Mouse (Mus musculus) right cerebral cortex, postnatal 10 days (tissue): ENCODE measurements at regions not wholly inside any gene's neighbourhood (a gene's known extent, or its start where the extent isn't known, plus 50 kb on each side); places are given as distances from the start of the nearest gene placed in this dataset.

Source experiments
- DNase-seq, 2 experiments: peaks; one replicate each; pipeline ENCODE4 v3.0.0; 2021; ENCODE audit warnings: low spot score in 2 of 2

DNA sequence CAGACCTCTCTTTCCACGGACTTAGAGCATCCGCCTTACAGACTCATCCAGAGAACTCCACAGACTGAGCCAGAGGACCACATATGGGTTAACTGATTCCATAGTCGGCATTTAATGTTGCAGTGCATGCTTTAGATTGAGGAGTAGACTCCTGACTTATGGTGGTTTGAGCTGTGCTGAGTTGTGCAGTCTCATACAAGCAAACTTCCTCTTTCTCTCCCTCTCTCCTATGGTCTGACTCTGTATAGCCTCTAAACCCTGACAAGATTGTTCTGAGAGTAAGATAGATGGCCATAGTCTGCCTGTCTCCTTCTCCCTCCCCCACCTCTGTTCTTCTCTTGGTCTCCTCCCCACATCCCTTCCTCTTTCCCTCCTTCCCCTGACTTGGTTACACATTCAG, 616.0 kb downstream of the Ryr2 start:
- DNase-seq = no peak

DNA sequence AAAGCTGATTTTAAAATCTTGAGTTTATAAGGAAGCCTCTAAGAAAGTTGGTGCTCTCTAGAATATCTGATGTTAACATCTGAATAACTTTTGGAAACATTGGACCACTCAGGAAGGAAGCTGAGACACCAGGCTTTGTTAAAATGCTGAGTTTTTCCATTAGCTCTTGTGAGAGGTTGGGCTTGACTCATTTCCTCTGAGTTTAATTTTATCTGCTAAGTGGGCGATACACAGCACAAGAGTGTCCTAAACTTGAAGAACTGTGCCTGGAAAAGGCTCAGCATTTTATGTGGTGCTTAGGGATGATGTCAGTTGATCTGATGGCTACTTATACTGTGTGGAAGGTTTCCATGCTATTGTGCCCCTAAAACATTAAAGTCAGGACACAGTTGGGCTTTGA, 623.6 kb downstream of the Ryr2 start:
- no peak for DNase-seq

DNA sequence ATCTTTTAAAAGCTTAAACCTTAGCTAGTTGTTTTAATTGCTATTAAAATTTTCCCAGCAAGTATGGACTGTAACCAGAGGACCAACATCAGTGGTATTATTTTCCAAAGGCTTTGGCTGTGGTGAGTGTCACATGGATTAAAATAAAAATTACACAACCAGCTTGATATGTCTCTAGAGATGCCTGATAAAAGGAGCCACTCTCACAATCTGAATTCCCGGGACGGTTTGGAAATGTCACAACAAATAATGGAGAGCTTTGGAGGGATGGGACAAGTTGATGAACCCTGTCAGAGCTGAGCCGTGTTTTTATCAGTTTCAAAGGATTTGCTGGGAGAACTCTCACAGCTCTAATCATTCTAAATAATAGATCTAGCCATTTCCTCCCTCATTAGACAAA, 624.0 kb downstream of the Ryr2 start:
- DNase-seq = no peak

DNA sequence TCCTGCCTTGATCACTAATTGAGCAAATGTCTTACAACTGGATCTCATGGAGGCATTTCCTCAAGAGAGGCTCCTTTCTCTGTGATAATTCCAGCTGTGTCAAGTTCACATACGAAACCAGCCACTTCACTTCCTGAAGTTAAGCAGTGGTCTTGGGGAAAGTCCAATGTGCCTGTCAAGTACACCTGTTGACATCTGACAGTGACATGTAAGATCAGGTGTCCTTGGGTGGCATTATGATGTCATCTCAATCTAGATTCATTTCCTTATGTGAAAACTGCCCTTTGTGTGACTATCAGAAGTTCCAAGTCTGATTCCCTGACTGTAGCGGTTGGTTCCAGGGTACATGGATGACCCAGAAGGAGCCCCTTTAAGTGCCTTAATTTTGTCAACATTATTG, 646.5 kb downstream of the Ryr2 start:
- no peak for DNase-seq

DNA sequence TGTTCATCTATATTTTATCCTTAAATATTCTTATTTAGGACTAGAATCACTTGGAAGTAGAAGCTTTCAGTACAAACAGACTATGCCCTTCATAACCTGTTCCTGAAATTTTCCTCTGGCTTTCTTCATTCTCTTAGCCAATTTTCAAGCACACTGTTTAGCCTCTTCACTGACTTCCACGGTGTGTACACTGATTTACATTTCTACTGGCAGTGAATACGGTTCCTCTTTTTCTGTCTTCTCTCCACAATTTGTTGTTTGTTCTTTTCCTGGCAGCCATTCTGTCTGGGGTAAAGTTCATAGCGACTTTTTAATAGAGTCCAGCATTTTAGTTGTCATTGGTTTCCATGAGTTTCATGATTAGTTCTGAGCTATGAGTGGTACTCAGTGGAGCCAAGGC, 651.6 kb downstream of the Ryr2 start:
- no peak for DNase-seq

DNA sequence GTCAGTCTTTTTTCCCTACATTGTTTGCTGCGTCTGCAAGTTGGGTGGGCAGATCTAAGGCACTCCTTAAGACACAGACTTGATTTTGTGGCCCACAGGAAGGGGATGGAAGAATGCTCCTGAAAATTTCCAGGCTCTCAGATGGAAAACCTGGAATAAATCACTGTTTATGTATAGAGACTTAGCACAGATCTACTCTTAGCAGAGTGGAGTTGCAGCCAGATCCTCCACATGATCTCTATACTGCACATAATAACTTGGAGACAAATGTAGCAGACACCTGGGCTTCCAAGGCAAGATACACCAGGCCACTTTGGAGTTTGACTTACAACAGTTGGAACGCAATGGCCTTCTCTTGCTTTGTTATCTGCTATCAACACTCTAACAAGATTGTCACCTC, 654.3 kb downstream of the Ryr2 start:
- no peak for DNase-seq

DNA sequence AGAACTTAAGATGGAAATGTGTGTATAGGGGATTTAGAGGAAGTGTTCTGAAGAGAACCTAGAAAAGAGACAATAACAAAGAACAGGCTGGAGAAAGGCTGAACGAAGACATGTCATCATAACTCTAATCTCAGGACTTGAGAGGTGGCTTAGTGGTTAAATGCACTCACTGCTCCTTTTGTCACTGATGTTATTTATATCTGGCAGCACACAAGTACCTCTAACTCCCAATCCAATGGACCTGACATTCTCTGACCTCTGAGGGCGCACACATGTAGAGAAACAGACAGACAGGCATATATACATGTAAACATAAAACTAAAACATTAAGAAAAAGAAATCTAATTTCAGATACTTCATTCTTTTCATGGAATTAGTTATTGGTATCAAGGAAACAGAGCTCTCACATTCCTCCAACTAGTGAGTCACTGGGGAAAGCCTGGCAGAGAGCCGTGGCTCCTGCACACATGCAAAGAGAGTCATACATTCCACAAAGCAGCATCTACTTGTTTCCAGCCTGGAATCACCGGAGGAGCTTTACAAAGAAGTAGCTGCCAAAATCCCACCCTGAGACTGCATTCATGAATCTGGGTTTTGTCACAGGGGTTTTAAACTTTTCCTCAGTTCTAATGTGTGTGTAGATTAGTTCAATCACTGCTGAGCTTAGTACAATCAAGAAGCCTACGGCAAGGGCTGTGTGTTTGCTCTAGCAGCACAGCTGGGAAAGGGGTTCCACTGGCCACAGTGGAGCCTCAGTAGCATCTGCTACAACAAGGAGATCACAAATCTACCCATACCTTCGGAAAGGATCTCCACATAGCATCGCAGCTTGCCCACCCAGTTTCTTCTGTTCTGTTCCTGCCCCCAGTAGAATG, 674.0 kb downstream of the Ryr2 start:
- DNase-seq = peak; percentile 38 to 43

DNA sequence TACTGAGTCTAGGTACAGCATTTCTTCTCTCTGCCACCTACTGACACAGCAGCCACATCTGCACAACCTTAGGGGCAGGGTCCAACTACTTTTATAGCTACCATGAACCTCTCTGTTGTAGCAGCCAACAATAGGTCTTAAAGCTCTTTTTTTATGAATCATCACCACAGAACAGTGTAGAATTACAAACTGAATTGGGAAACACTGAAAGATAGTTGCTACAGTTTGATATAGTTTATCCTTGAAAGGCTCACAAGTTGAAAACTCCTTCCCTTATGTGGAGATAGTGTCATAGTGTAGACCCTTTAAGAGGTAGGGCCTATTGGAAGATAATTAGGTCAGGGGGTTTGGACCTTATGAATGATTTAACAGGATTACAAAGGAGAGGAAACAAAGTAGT, 679.9 kb downstream of the Ryr2 start:
- DNase-seq = no peak

DNA sequence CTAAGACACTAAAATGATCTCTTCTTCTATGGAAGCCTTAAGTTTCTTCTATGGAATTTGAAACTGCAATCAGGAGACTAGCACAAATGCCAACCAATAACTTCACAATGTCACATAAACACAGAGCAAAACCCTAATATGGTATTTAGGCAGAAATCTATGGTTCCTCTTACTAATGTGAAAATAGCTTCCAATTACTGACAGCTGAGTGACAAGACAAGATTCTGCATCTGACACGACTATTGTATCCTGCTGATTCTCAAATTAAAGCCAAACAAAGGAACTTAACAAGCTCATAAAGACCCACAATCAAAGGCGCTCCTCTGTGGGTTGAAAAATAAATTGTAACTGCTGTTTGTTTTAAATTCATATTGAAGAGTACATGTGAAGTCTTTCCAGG, 714.7 kb downstream of the Ryr2 start:
- no peak for DNase-seq

DNA sequence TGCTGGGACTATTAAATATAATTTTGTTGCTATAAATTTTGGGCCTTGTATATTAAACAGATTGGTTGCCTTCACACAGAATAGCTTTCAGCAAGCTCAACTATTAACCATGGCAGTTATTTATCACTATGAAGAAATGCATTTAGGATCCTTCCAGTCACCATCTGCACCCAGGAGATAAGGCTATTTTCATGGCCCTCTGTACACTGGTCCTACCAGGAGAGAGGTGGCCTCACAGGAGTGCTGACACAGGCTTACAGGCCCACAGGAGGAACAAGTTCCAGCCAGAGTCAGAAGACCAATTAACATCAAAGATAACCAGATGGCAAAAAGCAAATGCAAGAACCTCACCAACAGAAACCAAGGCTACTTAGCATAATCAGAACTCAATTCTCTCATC, 731.3 kb downstream of the Ryr2 start:
- DNase-seq = no peak

DNA sequence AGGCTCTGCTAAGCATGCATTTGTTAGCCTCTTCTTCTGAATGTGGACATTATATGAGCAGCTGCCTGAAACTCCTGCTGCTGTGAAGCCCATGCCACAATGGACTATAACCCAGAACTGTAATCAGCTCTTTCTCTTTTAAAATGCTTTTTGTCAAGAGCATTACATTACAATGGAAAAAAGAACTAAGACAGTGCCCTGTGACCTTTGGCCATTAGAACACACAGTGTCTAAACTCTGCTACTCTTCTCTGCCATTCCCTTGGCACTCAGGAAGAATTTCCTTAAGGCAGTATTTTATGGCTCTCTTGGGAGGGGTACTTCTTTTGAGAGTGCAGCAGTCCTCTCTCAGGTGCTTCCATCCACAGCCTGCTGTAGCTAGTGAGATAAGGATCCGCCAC, 737.3 kb downstream of the Ryr2 start:
- no peak for DNase-seq

DNA sequence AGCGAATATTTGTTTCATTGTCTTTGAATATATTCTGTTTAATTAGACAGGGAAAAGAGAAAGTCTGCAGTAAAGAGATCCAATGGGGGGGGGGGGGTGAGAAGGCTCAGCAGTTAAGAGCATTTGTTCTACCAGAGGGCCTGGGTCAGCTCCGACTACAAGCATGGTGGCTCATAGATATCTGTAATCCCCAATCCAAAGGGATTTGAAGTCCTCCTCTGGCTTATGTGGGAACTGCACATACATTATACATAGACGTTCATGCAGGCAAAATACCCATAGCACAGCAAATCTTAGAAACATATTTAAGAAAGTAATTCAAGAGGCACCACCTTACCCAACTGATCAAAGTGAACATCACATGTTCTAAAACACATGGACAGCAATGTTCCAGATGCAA, 743.9 kb downstream of the Ryr2 start:
- no peak for DNase-seq

DNA sequence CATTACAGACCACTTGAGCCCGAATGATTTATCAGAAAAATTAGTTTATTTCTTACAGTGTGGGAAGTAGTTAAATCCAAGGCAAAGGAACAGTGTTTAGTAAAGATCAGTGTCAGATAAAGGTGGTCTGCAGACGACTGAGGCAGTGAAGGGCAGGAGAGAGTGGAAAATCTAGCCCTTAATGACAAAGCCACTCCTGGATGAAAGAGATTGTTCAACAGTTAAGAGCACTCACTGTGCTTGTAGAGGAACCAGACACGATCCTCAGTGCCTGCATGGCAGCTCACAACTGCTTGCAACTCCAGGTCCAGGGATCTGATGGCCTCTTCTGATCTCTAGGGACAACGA, 758.3 kb downstream of the Ryr2 start:
- DNase-seq = no peak

DNA sequence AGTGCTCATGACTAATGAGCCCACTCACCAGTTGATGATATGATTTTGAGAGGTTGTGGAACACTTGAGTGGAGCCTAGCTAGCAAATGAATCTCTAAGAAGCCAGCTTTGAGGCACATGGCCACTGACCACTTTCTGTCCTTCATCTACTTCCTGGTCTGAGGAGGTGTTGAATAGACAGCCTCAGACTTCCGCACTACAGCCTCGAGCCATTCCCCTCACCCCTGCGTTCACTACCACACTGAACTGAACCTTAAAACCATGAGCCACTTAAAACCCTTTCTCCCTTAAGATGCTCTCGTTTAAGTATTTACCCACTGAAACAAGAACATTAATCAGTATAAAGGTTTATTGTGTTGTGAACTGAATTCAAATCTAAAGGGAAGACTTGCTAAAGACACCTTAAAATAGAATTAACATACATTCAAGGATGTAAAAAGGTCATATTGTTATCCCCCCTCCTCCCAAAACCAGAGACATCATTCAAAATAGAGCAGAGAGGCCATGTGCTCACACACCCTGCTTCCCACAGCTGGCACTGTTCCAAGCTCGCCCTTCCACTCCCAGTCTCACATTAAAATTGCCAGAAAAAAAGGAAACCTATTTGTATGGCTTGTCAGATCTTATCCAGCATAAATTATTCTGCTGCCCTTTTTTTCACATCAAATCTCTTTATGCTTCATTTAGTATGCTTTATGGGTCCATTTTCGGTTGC, 758.8 kb downstream of the Ryr2 start:
- DNase-seq = peak in 1 of 2 experiments; percentile 32

DNA sequence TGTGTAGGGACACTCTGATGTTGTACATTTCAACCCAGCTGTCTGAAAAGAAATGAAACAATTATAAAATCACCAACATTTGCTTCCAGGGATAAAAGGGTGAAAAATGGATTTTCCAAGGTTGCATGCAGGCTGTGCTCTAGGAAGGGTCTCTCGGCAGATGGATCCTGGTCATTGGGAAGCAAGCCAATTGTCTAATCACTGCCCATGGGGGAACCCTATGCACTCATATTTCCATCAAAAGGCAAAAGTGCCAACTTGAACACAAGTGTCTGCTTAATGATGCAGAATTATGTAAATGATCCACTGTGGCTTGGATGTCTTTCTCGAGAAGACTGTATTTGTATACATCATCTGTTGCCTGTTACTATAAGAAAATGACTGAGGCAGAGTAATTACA, 762.2 kb downstream of the Ryr2 start:
- DNase-seq = no peak

DNA sequence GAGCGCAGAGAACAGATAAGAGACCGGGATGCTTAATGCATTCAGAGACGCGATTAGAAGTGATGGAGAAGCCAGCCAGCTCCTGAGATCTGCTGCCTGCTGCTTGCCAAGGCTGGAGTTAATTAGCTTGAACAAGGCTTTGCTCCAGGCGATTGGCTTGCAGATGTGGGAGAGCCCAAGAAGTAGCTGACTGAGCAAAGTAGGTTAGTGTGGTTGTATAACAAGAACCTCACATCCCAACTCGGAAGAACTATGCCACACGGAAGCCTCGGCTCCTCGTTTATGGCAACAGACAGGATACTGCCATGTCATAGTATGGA, 768.5 kb downstream of the Ryr2 start:
- peak; percentile 46 to 59 for DNase-seq

DNA sequence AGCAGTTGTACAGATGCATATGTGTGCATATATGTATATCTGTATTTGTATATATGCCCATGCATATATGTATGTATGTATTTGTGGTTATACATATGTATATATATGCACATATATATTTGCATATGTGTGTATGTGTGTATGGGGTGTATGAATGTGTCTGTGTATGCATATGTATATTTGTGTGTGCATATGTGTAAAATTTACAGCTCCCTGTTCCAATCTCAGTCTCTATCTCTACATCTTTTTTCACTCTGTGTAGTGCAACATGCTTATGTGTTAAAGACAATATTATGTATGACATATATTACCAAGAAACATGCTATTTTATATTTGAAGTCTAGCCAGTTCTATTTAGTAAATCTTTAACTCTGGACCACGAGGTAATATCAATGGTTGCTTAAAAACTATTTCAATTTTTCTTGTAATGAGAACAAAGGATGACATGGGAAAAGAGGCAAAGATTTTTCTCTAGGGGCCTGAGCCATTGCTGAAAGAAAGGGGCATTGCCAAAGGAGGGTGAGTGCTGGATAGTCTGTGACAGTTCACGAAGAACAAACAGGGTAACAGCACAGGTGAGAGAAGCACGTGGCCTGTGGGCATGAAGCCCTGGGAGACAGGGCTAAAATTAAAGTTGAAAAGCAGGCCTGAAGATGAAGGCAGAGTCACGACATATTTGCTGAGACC, 769.0 kb downstream of the Ryr2 start:
- DNase-seq = no peak

DNA sequence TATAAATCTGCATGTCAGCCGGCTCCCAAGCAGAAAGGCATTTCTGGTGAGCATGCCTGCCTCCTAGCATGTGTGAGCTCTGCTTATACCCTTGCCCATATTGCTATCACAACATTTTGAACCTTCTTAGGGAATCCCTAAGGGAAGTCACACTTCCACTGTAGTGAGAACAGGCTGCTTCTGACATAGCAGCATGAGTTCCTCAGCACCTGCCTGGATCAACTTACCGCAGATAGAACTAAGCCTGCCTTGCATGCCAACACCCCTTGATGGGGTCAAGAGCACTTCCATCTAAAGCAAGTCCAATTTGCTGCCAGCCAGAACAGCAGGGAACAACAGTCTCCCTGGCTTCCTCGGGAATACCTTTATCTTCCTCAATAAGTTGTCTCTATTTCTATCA, 769.8 kb downstream of the Ryr2 start:
- DNase-seq = no peak

DNA sequence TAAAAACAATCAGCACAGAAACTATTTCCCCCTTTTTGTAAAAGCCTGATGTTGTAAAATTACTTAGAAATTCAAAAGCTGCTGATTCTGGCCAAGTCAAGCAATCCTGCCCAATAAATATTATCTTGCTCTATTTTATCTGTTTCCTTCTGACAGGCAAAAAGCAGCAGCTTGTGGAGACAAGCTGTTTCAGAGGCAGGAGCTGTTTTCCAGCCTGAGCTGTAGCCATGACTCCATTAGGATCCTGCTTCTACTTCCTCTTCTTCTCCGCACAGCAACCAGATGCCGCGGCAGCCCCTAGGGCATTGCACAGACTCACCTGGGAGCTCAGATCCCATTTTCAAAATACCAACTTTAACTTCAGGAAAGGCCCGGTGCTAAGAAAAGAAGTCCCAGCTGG, 774.8 kb downstream of the Ryr2 start:
- no peak for DNase-seq

DNA sequence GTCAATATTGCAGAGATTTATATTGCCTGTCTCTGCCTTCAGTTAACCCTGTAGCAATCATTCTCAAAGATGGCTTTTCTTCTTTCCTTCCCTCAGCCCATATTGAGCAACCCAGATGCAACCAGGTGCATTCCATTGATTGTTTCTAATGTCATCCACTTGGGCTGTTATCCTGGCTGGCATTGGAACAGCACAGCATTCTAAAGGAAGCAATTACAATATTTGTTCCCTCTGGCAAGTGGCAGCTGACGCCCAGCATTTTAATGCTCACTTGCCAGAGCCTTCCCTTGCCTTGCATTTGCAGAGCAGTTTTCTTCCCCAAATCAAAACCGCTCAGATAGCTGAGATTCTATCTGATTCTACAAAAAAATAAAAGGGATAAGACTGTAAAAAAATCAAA, 798.0 kb downstream of the Ryr2 start:
- DNase-seq = no peak

DNA sequence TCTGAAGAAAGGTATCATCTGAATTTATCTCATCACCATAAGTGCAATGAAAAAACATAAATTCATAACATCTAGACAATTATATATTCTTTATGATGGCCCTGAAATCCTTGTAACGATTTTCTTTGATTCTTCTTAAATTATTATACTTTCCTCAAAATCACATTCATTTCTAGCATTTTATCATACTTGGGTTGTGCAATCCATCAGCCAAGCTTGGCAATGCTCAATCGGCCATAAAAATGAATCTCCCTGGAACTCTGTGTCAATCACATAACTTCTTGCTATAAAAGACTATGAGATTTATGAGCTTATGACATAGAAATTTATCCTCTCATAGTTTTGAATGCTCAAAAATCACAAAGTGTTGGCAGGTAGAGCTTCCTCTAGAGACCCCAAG, 811.3 kb downstream of the Ryr2 start:
- no peak for DNase-seq

DNA sequence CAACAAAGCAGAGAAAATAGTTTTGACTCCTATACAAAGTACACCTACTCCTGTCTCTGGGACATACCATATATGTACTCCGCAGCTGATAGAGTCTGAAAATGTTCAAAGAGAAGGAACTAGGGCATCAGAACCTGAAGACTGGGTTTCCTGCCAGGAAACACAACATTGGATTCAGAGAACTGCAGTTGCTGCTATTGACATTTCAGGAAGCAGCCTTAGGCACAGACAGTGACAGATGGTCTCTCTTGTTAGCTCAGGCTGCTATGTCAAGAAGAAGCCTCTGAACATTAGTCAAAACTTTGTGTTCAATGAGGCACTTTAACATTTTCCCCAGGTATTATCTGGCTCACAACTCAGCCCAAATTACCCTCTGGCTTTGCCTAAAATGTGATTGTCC, 812.1 kb downstream of the Ryr2 start:
- peak; percentile 23 to 49 for DNase-seq

DNA sequence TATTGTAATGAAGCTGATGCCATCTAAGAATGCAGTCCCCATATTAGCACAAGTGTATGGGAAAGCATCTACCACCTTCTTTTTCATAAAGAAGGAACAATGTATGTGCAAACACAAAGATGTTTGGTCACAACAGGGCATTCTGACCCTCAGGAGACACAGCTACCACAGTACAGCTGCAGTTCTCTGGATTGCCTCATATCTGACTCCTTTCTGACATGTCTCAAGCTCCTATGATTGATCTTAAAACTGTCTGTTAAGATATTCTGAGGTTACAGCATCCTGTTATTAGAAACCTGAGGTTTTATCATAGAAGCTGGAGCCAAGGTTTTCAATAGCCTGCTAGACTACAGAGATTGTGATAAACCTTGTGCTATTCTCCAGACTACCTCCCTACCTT, 813.0 kb downstream of the Ryr2 start:
- DNase-seq = no peak
